In genomic region chr11:95000548-95000947, GRCm38 (mm10) we compare ENCODE assay signal across 9 mouse cellular contexts. TPM values are rescaled to one million over a fixed set of nuclear protein-coding genes. Genes with fewer than 3 reads are reported as not detected.
DNase-seq lines count a peak whose midpoint lies in the region; ATAC-seq and TF ChIP-seq lines count a peak whose summit lies in the region.
"Had no signal": no experiment of that assay in that cellular context is flagged by ENCODE, and none has a peak within 500 bp of the region (broad histone marks: within the 10 kb centered on the region; RNA-seq: fewer than 3 reads in every experiment).

No protein-coding gene starts in this region.

- H3K4me3 ChIP-seq in spleen, adult 2 months (ENCODE audit: extremely low read depth, insufficient read depth, insufficient read length) = no peak overlapping the region; the same call in 1 of the 2 replicates
- peak overlapping the region; percentile 40 for H3K4me3 ChIP-seq in erythroblast, embryonic 14.5 days (replicated peaks)
- no peak overlapping the region for H3K4me3 ChIP-seq in hindbrain, postnatal 0 days (ENCODE audit: low read length)
- H3K4me3 ChIP-seq in liver, embryonic 14.5 days (ENCODE audit: insufficient read depth in 1 of 2, low read depth in 2 of 2, low read length in 2 of 2) = no peak overlapping the region

- no peak for TF ChIP-seq POLR2A in spleen, adult 2 months (IDR thresholded peaks at IDR 0.05; ENCODE audit: low read depth, low read length)

- H3K4me1 ChIP-seq in spleen, adult 2 months (ENCODE audit: control insufficient read depth, insufficient read depth, insufficient read length) = peaks cover 25% of the 10 kb centered on the region; the same call in 1 of the 2 replicates
- peaks cover 100% of the 10 kb centered on the region for H3K4me1 ChIP-seq in erythroblast, embryonic 14.5 days (ENCODE audit: control insufficient read depth)
- peaks cover 19% of the 10 kb centered on the region for H3K4me1 ChIP-seq in hindbrain, postnatal 0 days (ENCODE audit: insufficient read depth, low read length)
- H3K4me1 ChIP-seq in liver, embryonic 14.5 days (replicated peaks; ENCODE audit: control insufficient read depth in 2 of 2, insufficient read depth in 2 of 2, low read length in 1 of 2) = peaks cover 33 to 53% of the 10 kb centered on the region in 2 experiments

- WGBS in spleen, adult 2 months = 1% methylated on average over 4 of the region's 4 CpGs
- WGBS in hindbrain, postnatal 0 days = 22% methylated on average over 4 of the region's 4 CpGs
- 8% methylated on average over 4 of the region's 4 CpGs for WGBS in liver, embryonic 14.5 days (ENCODE audit: insufficient replicate concordance)

- H3K27me3 ChIP-seq in spleen, adult 2 months (ENCODE audit: control insufficient read depth, insufficient read depth, low read length) = no peaks in the 10 kb centered on the region
- H3K27me3 ChIP-seq in erythroblast, embryonic 14.5 days (ENCODE audit: control insufficient read depth) = no peaks in the 10 kb centered on the region
- H3K27me3 ChIP-seq in hindbrain, postnatal 0 days (ENCODE audit: insufficient read depth, low read length) = no peaks in the 10 kb centered on the region
- no peaks in the 10 kb centered on the region for H3K27me3 ChIP-seq in liver, embryonic 14.5 days (ENCODE audit: control insufficient read depth, insufficient read depth, low read length)

- no peaks in the 10 kb centered on the region for H3K9me3 ChIP-seq in erythroblast, embryonic 14.5 days (ENCODE audit: control insufficient read depth, low read length)
- no peaks in the 10 kb centered on the region for H3K9me3 ChIP-seq in hindbrain, postnatal 0 days (ENCODE audit: low read length)
- no peaks in the 10 kb centered on the region for H3K9me3 ChIP-seq in liver, embryonic 14.5 days (ENCODE audit: control insufficient read depth, low read length)

- peak overlapping the region; percentile 61 for H3K27ac ChIP-seq in spleen, adult 2 months (ENCODE audit: insufficient read depth, low read length)
- H3K27ac ChIP-seq in hindbrain, postnatal 0 days = peak overlapping the region; percentile 22
- H3K27ac ChIP-seq in liver, embryonic 14.5 days = peak overlapping the region; percentile 45

- DNase-seq in spleen, adult 2 months (ENCODE audit: low read depth in 1 of 2, low spot score in 2 of 2) = peak in 1 of 2 experiments; percentile 54
- DNase-seq in spleen, adult 12 weeks (ENCODE audit: low spot score) = no peak
- DNase-seq in hindbrain, postnatal 0 days (ENCODE audit: low spot score) = no peak
- DNase-seq in liver, embryonic 14.5 days (ENCODE audit: low read depth in 3 of 3, low spot score in 3 of 3) = no peak
- peak; percentile 49 to 67 for DNase-seq in natural killer cell, adult 2 months (ENCODE audit: low spot score in 2 of 2)
- no peak for DNase-seq in left cerebral cortex, postnatal 4 days
- DNase-seq in urinary bladder, postnatal 36 days (ENCODE audit: low spot score in 2 of 2) = no peak

- ATAC-seq in hindbrain, postnatal 0 days = peak; percentile 16; the same call in 1 of the 2 replicates
- no peak for ATAC-seq in liver, embryonic 14.5 days (ENCODE audit: insufficient read depth)

- no peak for TF ChIP-seq CTCF in spleen, adult 2 months (IDR thresholded peaks at IDR 0.05; ENCODE audit: extremely low read depth, insufficient read depth, insufficient read length, insufficient replicate concordance)
- no peak for TF ChIP-seq CTCF in hindbrain, postnatal 0 days (IDR thresholded peaks at IDR 0.05; ENCODE audit: low read depth)
- TF ChIP-seq CTCF in liver, embryonic 14.5 days (IDR thresholded peaks at IDR 0.05; ENCODE audit: low read depth) = no peak

- TF ChIP-seq EP300 in liver, embryonic 14.5 days (IDR thresholded peaks at IDR 0.05; ENCODE audit: low read depth) = no peak

- no peak overlapping the region for H3K4me2 ChIP-seq in hindbrain, postnatal 0 days (ENCODE audit: low read depth, low read length)
- peak overlapping the region; percentile 54 for H3K4me2 ChIP-seq in liver, embryonic 14.5 days (ENCODE audit: low read depth)

- no peak overlapping the region for H3K9ac ChIP-seq in hindbrain, postnatal 0 days (replicated peaks; ENCODE audit: low read length)
- peak overlapping the region; percentile 45 for H3K9ac ChIP-seq in liver, embryonic 14.5 days (replicated peaks)

- intact Hi-C loops in left cerebral cortex, postnatal 4 days (cut with DNase I) = no loop called here

- H3K36me3 ChIP-seq in spleen, adult 2 months (ENCODE audit: control insufficient read depth, insufficient read depth, low read length) = peaks cover 26% of the 10 kb centered on the region
- H3K36me3 ChIP-seq in erythroblast, embryonic 14.5 days (ENCODE audit: control insufficient read depth) = peaks cover 100% of the 10 kb centered on the region
- peaks cover 70% of the 10 kb centered on the region for H3K36me3 ChIP-seq in hindbrain, postnatal 0 days (ENCODE audit: insufficient read depth, low read length)
- peaks cover 39% of the 10 kb centered on the region for H3K36me3 ChIP-seq in liver, embryonic 14.5 days (replicated peaks; ENCODE audit: control insufficient read depth, insufficient read depth, low read depth)

RNA-seq across cellular contexts. Expression of gene Samd14, which starts 9.1 kb away (rescaled TPM):
- 19.3 and 23.7 TPM in 2 replicates for polyA plus RNA-seq in spleen, adult 2 months (2012; rRNA removed)
- 123 and 135 TPM in 2 replicates for polyA plus RNA-seq in erythroblast, embryonic 14.5 days (2012)
- 216 and 223 TPM in 2 replicates for total RNA-seq in hindbrain, postnatal 0 days (2014; rRNA removed)
- polyA plus RNA-seq in hindbrain, postnatal 0 days (2015; fragmentation: Nextera tagmentation; extraction: Ambion mirVana) = 128 and 137 TPM in 2 replicates
- polyA plus RNA-seq in liver, embryonic 14.5 days (2012; rRNA removed) = 33.1 and 41.9 TPM in 2 replicates
- 24.7 and 34.2 TPM in 2 replicates for polyA plus RNA-seq in liver, embryonic 14.5 days (2014; fragmentation: Nextera tagmentation; extraction: Ambion mirVana)
- 100 to 1,000 TPM; 173 to 176 TPM for total RNA-seq in left cerebral cortex, postnatal 4 days (2021)

RNA-seq across cellular contexts. Expression of gene Ppp1r9b, which starts 9.7 kb away (rescaled TPM):
- polyA plus RNA-seq in spleen, adult 2 months (2012; rRNA removed) = 51.9 and 54.5 TPM in 2 replicates
- 29.1 and 31.4 TPM in 2 replicates for polyA plus RNA-seq in erythroblast, embryonic 14.5 days (2012)
- total RNA-seq in hindbrain, postnatal 0 days (2014; rRNA removed) = 170 and 190 TPM in 2 replicates
- 18.8 and 19.4 TPM in 2 replicates for polyA plus RNA-seq in hindbrain, postnatal 0 days (2015; fragmentation: Nextera tagmentation; extraction: Ambion mirVana)
- polyA plus RNA-seq in liver, embryonic 14.5 days (2012; rRNA removed) = 14.1 and 14.9 TPM in 2 replicates
- polyA plus RNA-seq in liver, embryonic 14.5 days (2014; fragmentation: Nextera tagmentation; extraction: Ambion mirVana) = 8.8 and 10.4 TPM in 2 replicates
- total RNA-seq in left cerebral cortex, postnatal 4 days (2021) = 100 to 1,000 TPM; 273 to 276 TPM

RNA-seq across cellular contexts. Expression of gene Sgca, which starts 24.4 kb away (rescaled TPM):
- 0.85 and 1.5 TPM in 2 replicates for polyA plus RNA-seq in spleen, adult 2 months (2012; rRNA removed)
- not detected in 2 replicates for polyA plus RNA-seq in erythroblast, embryonic 14.5 days (2012)
- total RNA-seq in hindbrain, postnatal 0 days (2014; rRNA removed) = 0.36 and 0.52 TPM in 2 replicates
- polyA plus RNA-seq in hindbrain, postnatal 0 days (2015; fragmentation: Nextera tagmentation; extraction: Ambion mirVana) = 0.26 and 0.28 TPM in 2 replicates
- 0.04 TPM in 1 of 2 replicates, not detected in the other for polyA plus RNA-seq in liver, embryonic 14.5 days (2012; rRNA removed)
- not detected in 2 replicates for polyA plus RNA-seq in liver, embryonic 14.5 days (2014; fragmentation: Nextera tagmentation; extraction: Ambion mirVana)
- not detected for total RNA-seq in left cerebral cortex, postnatal 4 days (2021)

RNA-seq across cellular contexts. Expression of gene Hils1, which starts 33.2 kb away (rescaled TPM):
- polyA plus RNA-seq in spleen, adult 2 months (2012; rRNA removed) = not detected in 2 replicates
- polyA plus RNA-seq in erythroblast, embryonic 14.5 days (2012) = not detected in 2 replicates
- not detected in 2 replicates for total RNA-seq in hindbrain, postnatal 0 days (2014; rRNA removed)
- polyA plus RNA-seq in hindbrain, postnatal 0 days (2015; fragmentation: Nextera tagmentation; extraction: Ambion mirVana) = not detected in 2 replicates
- not detected in 2 replicates for polyA plus RNA-seq in liver, embryonic 14.5 days (2012; rRNA removed)
- not detected in 2 replicates for polyA plus RNA-seq in liver, embryonic 14.5 days (2014; fragmentation: Nextera tagmentation; extraction: Ambion mirVana)
- total RNA-seq in left cerebral cortex, postnatal 4 days (2021) = under 1 TPM in 1 of 2 experiments, not detected in 1; 0.46 TPM
- total RNA-seq: heart, postnatal 36 days had no signal

RNA-seq across cellular contexts. Expression of gene Pdk2, which starts 40.6 kb away (rescaled TPM):
- 12.6 and 13.8 TPM in 2 replicates for polyA plus RNA-seq in spleen, adult 2 months (2012; rRNA removed)
- 4.0 and 7.2 TPM in 2 replicates for polyA plus RNA-seq in erythroblast, embryonic 14.5 days (2012)
- 25.0 and 32.0 TPM in 2 replicates for total RNA-seq in hindbrain, postnatal 0 days (2014; rRNA removed)
- polyA plus RNA-seq in hindbrain, postnatal 0 days (2015; fragmentation: Nextera tagmentation; extraction: Ambion mirVana) = 46.8 and 49.0 TPM in 2 replicates
- polyA plus RNA-seq in liver, embryonic 14.5 days (2012; rRNA removed) = 3.5 and 3.6 TPM in 2 replicates
- polyA plus RNA-seq in liver, embryonic 14.5 days (2014; fragmentation: Nextera tagmentation; extraction: Ambion mirVana) = 7.0 and 9.1 TPM in 2 replicates
- total RNA-seq in left cerebral cortex, postnatal 4 days (2021) = 10 to 100 TPM; 21.4 to 22.2 TPM

Comparison
In these comparisons a context has a peak if more than half of its experiments do, and no peak if none do; other contexts are left out.
1. DNase-seq: peak in natural killer cell, adult 2 months (2 of 2); none in spleen, adult 12 weeks (single experiment), hindbrain, postnatal 0 days (single experiment), liver, embryonic 14.5 days (0 of 3), left cerebral cortex, postnatal 4 days (single experiment) and urinary bladder, postnatal 36 days (0 of 2).
2. Peak in every context shown above with its lines, with median percentiles within 50 percentile points of each other: H3K27ac ChIP-seq.